Mouse (Mus musculus) neural tube, embryonic 15.5 days (tissue): ENCODE measurements around the gene Cops8. TPM values are rescaled to one million over a fixed set of nuclear protein-coding genes. Genes with fewer than 3 reads are reported as not detected.

Experiments used
- ATAC-seq: fragments of 200-750 bp; cut with Nextera tagmentation; 2 replicates; pipeline ENCODE4 v1.8.0; 2017; ENCODE audit warnings: mild to moderate bottlenecking, moderate TSS enrichment, moderate library complexity; ENCODE audit not compliant: low FRiP score
- H3K27ac ChIP-seq: fragments of 300-500 bp; sonication (generic); replicated peaks from 2 replicates; pipeline ENCODE4 v1.5.1; 2015; ENCODE audit warnings: mild to moderate bottlenecking, inconsistent platforms
- H3K27me3 ChIP-seq: fragments of 300-500 bp; sonication (generic); replicated peaks from 2 replicates; pipeline ENCODE4 v1.6.1; 2015; ENCODE audit warnings: inconsistent platforms
- H3K36me3 ChIP-seq: fragments of 300-500 bp; sonication (generic); 2 replicates; pipeline ENCODE4 v1.6.1; 2015; ENCODE audit warnings: inconsistent platforms
- H3K4me1 ChIP-seq: fragments of 300-500 bp; sonication (generic); 2 replicates; pipeline ENCODE4 v1.6.1; 2015; ENCODE audit warnings: inconsistent platforms
- H3K4me2 ChIP-seq: fragments of 300-500 bp; sonication (generic); 2 replicates; pipeline ENCODE4 v1.6.1; 2015; ENCODE audit warnings: inconsistent platforms, mild to moderate bottlenecking, moderate library complexity
- H3K4me3 ChIP-seq: fragments of 300-500 bp; sonication (generic); replicated peaks from 2 replicates; pipeline ENCODE4 v1.5.1; 2015; ENCODE audit warnings: mild to moderate bottlenecking, inconsistent platforms
- H3K9ac ChIP-seq: fragments of 300-500 bp; sonication (generic); replicated peaks from 2 replicates; pipeline ENCODE4 v1.6.1; 2015; ENCODE audit warnings: mild to moderate bottlenecking, inconsistent platforms
- H3K9me3 ChIP-seq: fragments of 300-500 bp; sonication (generic); replicated peaks from 2 replicates; pipeline ENCODE4 v1.6.1; 2016; ENCODE audit warnings: inconsistent platforms
- WGBS: fragments of 180-500 bp; shearing (Covaris S2); methylation state at CpG from one replicate; pipeline ENCODE4 v1.1.7; 2015; ENCODE audit warnings: mixed read lengths; 5-methylcytosine and 5-hydroxymethylcytosine counted together
- polyA plus RNA-seq: library from polyadenylated mRNA; unstranded; fragments of >200 nt; fragmentation: Nextera tagmentation; extraction: Ambion mirVana; gene quantifications from 2 replicates; pipeline ENCODE4 v1.2.1, GENCODE M21; 2015

Cops8 gene
- polyA plus RNA-seq, 1 experiment from 2014 or later: 163 TPM

- no peak for ATAC-seq
- no peak overlapping the region for H3K27ac ChIP-seq
- H3K4me2 ChIP-seq: no peak overlapping the region
- no peaks in the 10 kb centered on the region for H3K9me3 ChIP-seq
- H3K4me3 ChIP-seq: no peak overlapping the region
- no peaks in the 10 kb centered on the region for H3K4me1 ChIP-seq
- H3K27me3 ChIP-seq: no peaks in the 10 kb centered on the region
- no peak overlapping the region for H3K9ac ChIP-seq
- WGBS: 93% methylated on average over 16 of the region's 16 CpGs
- no peaks in the 10 kb centered on the region for H3K36me3 ChIP-seq
Measured at GRCm38 (mm10) chr1:90656492-90657245, 53.9 kb downstream of the Cops8 start.

DNA sequence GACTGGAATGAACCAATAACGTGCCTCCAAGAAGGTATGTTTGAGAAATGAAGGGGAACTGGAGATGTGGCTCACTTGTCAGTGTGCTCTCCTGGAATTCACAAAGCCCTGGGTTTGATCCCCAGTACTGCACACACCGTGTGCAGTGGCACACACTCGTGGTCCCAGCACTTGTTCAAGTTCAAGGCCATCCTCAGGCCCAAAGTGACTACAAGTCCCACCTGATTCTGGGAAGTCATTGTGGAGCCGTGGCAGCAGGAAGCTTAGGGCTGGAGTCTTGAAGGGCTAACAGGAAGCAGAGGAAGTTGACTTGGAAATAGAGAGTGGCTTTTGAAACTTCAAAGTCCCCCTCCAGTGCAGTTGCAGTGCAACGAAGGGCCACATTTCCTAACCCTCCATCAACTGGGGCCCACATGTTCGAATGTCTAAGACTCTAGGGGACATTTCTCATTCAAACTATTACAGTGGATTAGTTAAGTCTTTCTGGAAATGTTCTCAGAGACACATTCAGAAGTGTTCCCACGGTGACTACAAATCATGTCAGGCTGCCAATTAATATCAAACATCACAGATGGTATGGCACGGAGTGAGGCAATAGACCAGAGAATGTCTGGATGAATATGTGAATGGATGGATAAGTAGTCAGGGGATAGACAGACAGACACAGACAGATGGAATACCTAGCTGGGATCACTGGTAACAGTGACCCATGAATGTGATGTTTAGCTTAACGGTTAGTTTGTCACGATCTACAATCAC lies 54.7 kb downstream of the Cops8 start:
- H3K9me3 ChIP-seq: no peaks in the 10 kb centered on the region
- no peak overlapping the region for H3K4me3 ChIP-seq
- no peaks in the 10 kb centered on the region for H3K27me3 ChIP-seq
- no peak overlapping the region for H3K9ac ChIP-seq
- no peak overlapping the region for H3K4me2 ChIP-seq
- H3K27ac ChIP-seq: no peak overlapping the region
- no peaks in the 10 kb centered on the region for H3K36me3 ChIP-seq
- 85% methylated on average over 10 of the region's 10 CpGs for WGBS
- no peak for ATAC-seq
- no peaks in the 10 kb centered on the region for H3K4me1 ChIP-seq

GRCm38 (mm10) chr1:90658581-90658980 lies 55.8 kb downstream of the Cops8 start:
- Histone ChIP-seq H3K36me3 (no peaks in the 10 kb centered on the region), H3K4me2 (no peak overlapping the region), H3K27ac (no peak overlapping the region), H3K9me3 (no peaks in the 10 kb centered on the region), H3K27me3 (no peaks in the 10 kb centered on the region), H3K4me3 (no peak overlapping the region), H3K9ac (no peak overlapping the region), H3K4me1 (no peaks in the 10 kb centered on the region)
- 88% methylated on average over 3 of the region's 3 CpGs for WGBS
- ATAC-seq: no peak

DNA sequence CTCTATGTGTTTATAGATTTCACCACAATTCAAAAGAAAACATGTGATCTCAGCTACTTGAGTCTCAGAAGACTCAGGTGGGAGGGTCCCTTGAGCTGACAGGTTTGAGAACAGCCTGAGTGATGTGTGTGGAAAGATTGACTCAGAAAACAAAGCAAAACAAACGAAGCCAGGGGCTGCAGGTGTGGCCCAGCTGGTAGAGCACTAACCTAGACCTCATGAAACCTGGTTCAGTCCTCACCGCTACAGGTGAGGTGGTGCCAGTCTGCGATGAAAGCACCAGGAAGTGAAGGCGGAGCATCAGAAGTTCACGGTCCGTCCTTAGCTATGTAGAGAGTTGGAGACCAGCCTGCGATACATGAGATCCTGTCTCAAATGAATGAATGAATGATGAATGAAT lies 57.4 kb downstream of the Cops8 start:
- no peaks in the 10 kb centered on the region for H3K27me3 ChIP-seq
- H3K27ac ChIP-seq: no peak overlapping the region
- WGBS: 91% methylated on average over 7 of the region's 7 CpGs
- H3K4me3 ChIP-seq: no peak overlapping the region
- H3K4me1 ChIP-seq: no peaks in the 10 kb centered on the region
- no peak overlapping the region for H3K9ac ChIP-seq
- no peaks in the 10 kb centered on the region for H3K36me3 ChIP-seq
- no peak for ATAC-seq
- no peak overlapping the region for H3K4me2 ChIP-seq
- no peaks in the 10 kb centered on the region for H3K9me3 ChIP-seq

DNA sequence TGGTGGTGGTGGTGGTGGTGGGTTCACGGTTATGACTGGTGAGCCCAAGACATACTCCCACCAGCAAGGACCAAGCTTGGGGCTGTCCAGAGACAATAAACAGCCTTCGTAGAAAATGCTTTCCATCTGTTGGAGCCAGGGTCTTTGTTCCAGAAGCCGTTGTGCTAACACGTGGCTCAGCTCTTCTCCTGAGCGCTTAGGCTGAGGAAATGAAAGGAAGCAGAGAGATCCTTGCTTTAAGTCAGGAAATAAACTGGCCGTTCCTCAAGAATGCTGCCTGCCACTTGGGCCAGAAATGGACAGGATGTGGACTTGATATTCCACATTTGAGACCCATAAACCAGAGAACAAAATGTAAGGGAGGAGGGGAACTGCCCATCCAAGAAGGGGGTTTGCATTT lies 59.7 kb downstream of the Cops8 start:
- no peaks in the 10 kb centered on the region for H3K36me3 ChIP-seq

More for the DNA sequence above, 59.7 kb downstream of the Cops8 start:
- no peak overlapping the region for H3K4me2 ChIP-seq
- H3K27me3 ChIP-seq: no peaks in the 10 kb centered on the region
- no peak overlapping the region for H3K4me3 ChIP-seq
- WGBS: 72% methylated on average over 6 of the region's 6 CpGs
- no peak overlapping the region for H3K9ac ChIP-seq
- H3K27ac ChIP-seq: no peak overlapping the region
- H3K9me3 ChIP-seq: no peaks in the 10 kb centered on the region
- no peak for ATAC-seq
- H3K4me1 ChIP-seq: no peaks in the 10 kb centered on the region

Other genes with a start within 250 kb of the Cops8 start
- 13.9 and 17.8 TPM in 2 replicates for gene Col6a3, start 241.0 kb downstream of the Cops8 start, polyA plus RNA-seq